Comparison of ENCODE assay signal across 20 mouse cellular contexts in the genomic region with DNA sequence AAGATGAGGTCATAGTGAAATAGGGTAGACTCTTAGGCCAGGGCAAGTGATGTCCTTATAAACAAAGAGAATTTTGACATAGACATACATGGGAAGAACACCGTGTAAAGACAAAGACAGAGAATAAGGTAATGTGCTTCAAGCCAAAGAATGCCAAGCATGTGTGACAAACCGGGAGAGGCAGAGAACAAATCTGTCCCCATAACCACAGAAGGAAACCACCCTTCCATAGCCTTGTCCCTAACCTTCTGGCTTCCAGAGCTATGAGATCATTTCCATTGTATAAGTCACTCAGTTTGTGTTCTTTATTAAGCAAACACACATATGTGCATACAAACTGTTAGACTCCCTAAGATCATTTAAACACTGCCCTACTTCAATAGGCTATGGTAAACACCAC.
"Had no signal": no experiment of that assay in that cellular context is flagged by ENCODE, and none has a peak within 500 bp of the region (broad histone marks: within the 10 kb centered on the region; RNA-seq: fewer than 3 reads in every experiment).

No protein-coding gene starts in this region.

- DNase-seq: kidney, adult 11 months; kidney, adult 9 months; kidney, postnatal 14 days; layer of hippocampus, adult 9-11 months; liver; liver, embryonic 13.5 days; lung, adult 2 months; lung, postnatal 36 days; midbrain, embryonic 14.5 days; right cerebral cortex, adult 18-20 months; right cerebral cortex, postnatal 14 days; spleen, adult 18-20 months; thymus, postnatal 25 days had no signal

- H3K4me1 ChIP-seq: limb, embryonic 10.5 days; limb, embryonic 13.5 days; liver, embryonic 13.5 days; megakaryocyte, embryonic 14.5 days; midbrain, embryonic 10.5 days; neural tube, embryonic 12.5 days; neural tube, embryonic 15.5 days had no signal

- H3K36me3 ChIP-seq: limb, embryonic 10.5 days; limb, embryonic 13.5 days; liver, embryonic 13.5 days; midbrain, embryonic 10.5 days; neural tube, embryonic 12.5 days; neural tube, embryonic 15.5 days had no signal

- H3K27me3 ChIP-seq: limb, embryonic 13.5 days; liver, embryonic 13.5 days; megakaryocyte, embryonic 14.5 days; neural tube, embryonic 12.5 days; neural tube, embryonic 15.5 days had no signal

- H3K9ac ChIP-seq: limb, embryonic 13.5 days; liver, embryonic 13.5 days; neural tube, embryonic 12.5 days; neural tube, embryonic 15.5 days had no signal

- H3K27ac ChIP-seq: layer of hippocampus, adult 2 months; limb, embryonic 10.5 days; limb, embryonic 13.5 days; liver, embryonic 13.5 days; midbrain, embryonic 10.5 days; neural tube, embryonic 12.5 days; neural tube, embryonic 15.5 days had no signal

- H3K4me3 ChIP-seq: layer of hippocampus, adult 2 months; limb, embryonic 10.5 days; limb, embryonic 13.5 days; liver, embryonic 13.5 days; megakaryocyte, embryonic 14.5 days; midbrain, embryonic 10.5 days; neural tube, embryonic 12.5 days; neural tube, embryonic 15.5 days had no signal

- H3K9me3 ChIP-seq: limb, embryonic 10.5 days; limb, embryonic 13.5 days; liver, embryonic 13.5 days; midbrain, embryonic 10.5 days; neural tube, embryonic 12.5 days; neural tube, embryonic 15.5 days had no signal

- H3K4me2 ChIP-seq: limb, embryonic 13.5 days; liver, embryonic 13.5 days; neural tube, embryonic 12.5 days; neural tube, embryonic 15.5 days had no signal
